Mouse (Mus musculus) forebrain, postnatal 0 days (tissue): ENCODE results near the gene Cacnb2. TPM values are rescaled to one million over a fixed set of nuclear protein-coding genes. Genes with fewer than 3 reads are reported as not detected.
"Not testable (repeated sequence)": the region's sequence is repeated elsewhere in the genome, so short reads cannot be mapped to it uniquely, and the experiment has no call there.

Experiments used
- ATAC-seq: fragments of 200-750 bp; cut with Nextera tagmentation; 2 replicates; pipeline ENCODE4 v1.8.0; 2017; ENCODE audit warnings: mild to moderate bottlenecking, moderate library complexity
- DNase-seq: peaks from one replicate; pipeline ENCODE4 v3.0.0-alpha.2; 2015
- H3K27ac ChIP-seq: fragments of 300-500 bp; sonication (generic); 2 replicates; pipeline ENCODE4 v1.5.1; 2014; ENCODE audit warnings: low read depth, mild to moderate bottlenecking, antibody characterized with exemption, low read length, moderate library complexity, mixed read lengths
- H3K27me3 ChIP-seq: fragments of 300-500 bp; sonication (generic); 2 replicates; pipeline ENCODE4 v1.6.1; 2014; ENCODE audit warnings: mild to moderate bottlenecking, low read length, mixed read lengths; ENCODE audit not compliant: insufficient read depth
- H3K36me3 ChIP-seq: fragments of 300-500 bp; sonication (generic); 2 replicates; pipeline ENCODE4 v1.6.1; 2014; ENCODE audit warnings: mild to moderate bottlenecking, moderate library complexity; ENCODE audit not compliant: insufficient read depth
- H3K4me1 ChIP-seq: fragments of 300-500 bp; sonication (generic); 2 replicates; pipeline ENCODE4 v1.6.1; 2014; ENCODE audit warnings: antibody characterized with exemption; ENCODE audit not compliant: insufficient read depth
- H3K4me2 ChIP-seq: fragments of 300-500 bp; sonication (generic); 2 replicates; pipeline ENCODE4 v1.6.1; 2014; ENCODE audit warnings: low read depth, mild to moderate bottlenecking, moderate library complexity
- H3K4me3 ChIP-seq: fragments of 300-500 bp; sonication (generic); 2 replicates; pipeline ENCODE4 v1.5.1; 2014; ENCODE audit warnings: low read depth, low read length, mixed read lengths
- H3K9ac ChIP-seq: fragments of 300-500 bp; sonication (generic); 2 replicates; pipeline ENCODE4 v1.6.1; 2014; ENCODE audit warnings: mild to moderate bottlenecking
- H3K9me3 ChIP-seq: fragments of 300-500 bp; sonication (generic); 2 replicates; pipeline ENCODE4 v1.6.1; 2016; ENCODE audit warnings: low read length
- CTCF ChIP-seq: sonication (generic); IDR thresholded peaks from 2 replicates; pipeline ENCODE4 v1.5.1; 2016; ENCODE audit warnings: antibody characterized with exemption, control low read depth, low read depth
- WGBS: fragments of 180-500 bp; shearing (Covaris S2); extraction: QIAGEN DNeasy Blood & Tissue Kit; methylation state at CpG from one replicate; pipeline ENCODE4 v1.1.7; 2014; 5-methylcytosine and 5-hydroxymethylcytosine counted together
- polyA plus RNA-seq: library from polyadenylated mRNA; unstranded; fragments of >200 nt; fragmentation: Nextera tagmentation; extraction: Ambion mirVana; gene quantifications from 2 replicates; pipeline ENCODE4 v1.2.1, GENCODE M21; 2015
- total RNA-seq: library from RNA; depleted of rRNA; stranded (reverse); fragments of >200 nt; gene quantifications from 2 replicates; pipeline ENCODE4 v1.2.3, GENCODE M21; 2014

The Cacnb2 gene
- total and polyA plus RNA-seq, 2 experiments from 2014 or later = 4.8 to 20.4 TPM

DNA sequence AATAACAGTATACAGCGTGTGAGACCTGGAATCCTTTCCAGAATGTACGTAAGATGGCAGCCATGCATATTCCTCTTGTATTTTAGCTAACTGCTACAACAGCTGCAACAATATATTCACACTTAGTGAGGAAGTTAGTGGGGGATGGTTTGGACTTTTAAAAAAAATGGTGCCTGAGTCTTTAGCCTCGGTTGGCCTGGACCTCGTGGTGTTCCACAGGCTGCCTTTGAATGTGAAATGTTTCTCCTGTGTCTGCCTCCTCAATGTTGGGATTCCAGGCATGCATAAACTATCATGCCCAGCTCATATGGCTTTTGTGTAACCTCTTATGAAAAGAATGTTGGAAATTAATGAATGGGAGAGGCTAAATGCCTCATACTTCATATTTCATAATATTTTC lies 100.8 kb downstream of the Cacnb2 start:
- ATAC-seq = peak; percentile 34; the same call in 1 of the 2 replicates
- no peak for TF ChIP-seq CTCF
- 92% methylated on average over 4 of the region's 4 CpGs for WGBS

GRCm38 (mm10) chr2:14710247-14710646 lies 107.4 kb downstream of the Cacnb2 start:
- H3K4me3 ChIP-seq = no peak overlapping the region
- H3K36me3 ChIP-seq = no peaks in the 10 kb centered on the region
- H3K27ac ChIP-seq = no peak overlapping the region
- no peak overlapping the region for H3K9ac ChIP-seq
- no peak overlapping the region for H3K4me2 ChIP-seq
- H3K9me3 ChIP-seq = no peaks in the 10 kb centered on the region
- no peaks in the 10 kb centered on the region for H3K27me3 ChIP-seq
- H3K4me1 ChIP-seq = no peaks in the 10 kb centered on the region
- TF ChIP-seq CTCF = no peak
- DNase-seq = no peak
- ATAC-seq = no peak
- 85% methylated on average over 8 of the region's 8 CpGs for WGBS

More for the DNA sequence above, 100.8 kb downstream of the Cacnb2 start:
- no peak for DNase-seq
- H3K27me3 ChIP-seq = no peaks in the 10 kb centered on the region
- H3K36me3 ChIP-seq = no peaks in the 10 kb centered on the region
- H3K27ac ChIP-seq = no peak overlapping the region
- no peaks in the 10 kb centered on the region for H3K4me1 ChIP-seq
- H3K4me3 ChIP-seq = no peak overlapping the region
- H3K9ac ChIP-seq = no peak overlapping the region
- no peak overlapping the region for H3K4me2 ChIP-seq
- no peaks in the 10 kb centered on the region for H3K9me3 ChIP-seq

- DNase-seq (peak; percentile 37), ATAC-seq (peak; percentile 32; the same call in 1 of the 2 replicates)
- WGBS = 87% methylated on average over 2 of the region's 2 CpGs
- Histone ChIP-seq H3K9me3 (no peaks in the 10 kb centered on the region), H3K36me3 (no peaks in the 10 kb centered on the region), H3K27ac (no peak overlapping the region), H3K27me3 (no peaks in the 10 kb centered on the region), H3K4me3 (no peak overlapping the region), H3K9ac (no peak overlapping the region), H3K4me2 (no peak overlapping the region), H3K4me1 (no peaks in the 10 kb centered on the region)
- TF ChIP-seq CTCF = peak; percentile 66
These were observed 108.9 kb downstream of the Cacnb2 start for GRCm38 (mm10) chr2:14711751-14712150.

GRCm38 (mm10) chr2:14713049-14713448 lies 110.2 kb downstream of the Cacnb2 start:
- no peaks in the 10 kb centered on the region for H3K27me3 ChIP-seq
- no peaks in the 10 kb centered on the region for H3K36me3 ChIP-seq
- DNase-seq (no peak), ATAC-seq (no peak)
- H3K4me2 ChIP-seq = no peak overlapping the region
- WGBS = 92% methylated on average over 3 of the region's 3 CpGs
- H3K9ac ChIP-seq = no peak overlapping the region
- H3K9me3 ChIP-seq = no peaks in the 10 kb centered on the region
- no peak overlapping the region for H3K27ac ChIP-seq
- TF ChIP-seq CTCF = no peak
- H3K4me1 ChIP-seq = no peaks in the 10 kb centered on the region
- no peak overlapping the region for H3K4me3 ChIP-seq

GRCm38 (mm10) chr2:14716666-14717065 lies 113.8 kb downstream of the Cacnb2 start:
- Histone ChIP-seq H3K36me3 (no peaks in the 10 kb centered on the region), H3K27ac (no peak overlapping the region), H3K27me3 (no peaks in the 10 kb centered on the region), H3K4me1 (no peaks in the 10 kb centered on the region), H3K9ac (no peak overlapping the region), H3K9me3 (no peaks in the 10 kb centered on the region), H3K4me2 (no peak overlapping the region), H3K4me3 (no peak overlapping the region)
- no peak for TF ChIP-seq CTCF
- no peak for DNase-seq
- ATAC-seq = no peak
- 14% methylated on average over 1 of the region's 1 CpGs for WGBS

DNA sequence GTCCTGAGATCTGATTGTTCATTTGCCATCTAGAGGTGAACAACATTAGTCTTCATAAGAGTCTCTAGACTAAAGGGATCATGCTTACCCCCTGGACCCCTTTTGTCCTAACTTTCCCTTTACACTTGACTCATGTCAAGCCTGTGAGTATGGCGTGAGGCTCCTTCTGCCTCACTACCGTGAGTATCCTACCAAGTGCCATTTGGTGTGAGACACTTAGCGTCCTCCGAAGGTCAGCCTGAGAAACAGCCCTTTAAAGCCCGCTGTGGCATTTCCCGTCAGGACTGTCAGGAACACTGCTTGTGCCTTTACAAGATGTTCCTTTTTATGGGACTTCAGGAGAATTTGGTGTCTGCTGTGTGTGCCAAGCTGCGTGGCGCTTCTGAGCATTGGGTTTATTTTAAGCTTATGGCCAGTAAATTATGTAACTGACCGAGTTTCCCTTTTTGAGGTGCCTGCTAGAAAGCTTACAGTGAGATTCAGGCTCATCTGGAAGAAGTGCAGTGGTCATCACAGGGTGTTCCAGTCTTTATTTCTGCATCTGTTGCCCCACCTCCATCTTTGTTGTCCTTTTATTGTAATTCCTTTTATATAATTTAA lies 116.3 kb downstream of the Cacnb2 start:
- Histone ChIP-seq H3K4me1 (no peaks in the 10 kb centered on the region), H3K4me3 (no peak overlapping the region), H3K9ac (no peak overlapping the region), H3K4me2 (no peak overlapping the region), H3K9me3 (no peaks in the 10 kb centered on the region), H3K27ac (no peak overlapping the region), H3K27me3 (no peaks in the 10 kb centered on the region), H3K36me3 (no peaks in the 10 kb centered on the region)
- DNase-seq (no peak), ATAC-seq (no peak)
- WGBS = 93% methylated on average over 9 of the region's 9 CpGs
- no peak for TF ChIP-seq CTCF

DNA sequence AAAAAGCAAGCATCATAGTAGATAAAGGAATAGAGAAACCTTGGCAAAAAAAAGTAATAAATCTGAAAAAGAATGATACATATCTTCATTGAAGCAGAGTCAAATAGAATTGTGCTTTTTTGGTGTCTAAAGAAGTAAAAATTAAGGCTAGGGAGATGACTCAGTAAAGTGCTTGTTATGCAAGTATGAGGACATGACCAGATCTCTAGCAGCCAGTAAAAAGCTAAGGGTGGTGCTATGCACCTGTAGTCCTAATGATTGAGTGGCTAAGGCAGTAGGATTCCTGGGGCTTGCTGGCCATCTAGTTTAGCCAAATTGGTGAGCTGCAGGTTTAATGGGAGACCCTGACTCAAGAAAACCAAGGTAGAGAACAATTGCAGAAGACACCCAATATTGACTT lies 122.5 kb downstream of the Cacnb2 start:
- Histone ChIP-seq H3K36me3 (no peaks in the 10 kb centered on the region), H3K4me2 (no peak overlapping the region), H3K27me3 (no peaks in the 10 kb centered on the region), H3K4me1 (no peaks in the 10 kb centered on the region), H3K9me3 (no peaks in the 10 kb centered on the region), H3K9ac (no peak overlapping the region), H3K27ac (no peak overlapping the region), H3K4me3 (no peak overlapping the region)
- DNase-seq (no peak), ATAC-seq (no peak)
- TF ChIP-seq CTCF = no peak

GRCm38 (mm10) chr2:14726601-14727000 lies 123.7 kb downstream of the Cacnb2 start:
- H3K4me3 ChIP-seq, H3K4me1 ChIP-seq, H3K27ac ChIP-seq, ATAC-seq, H3K4me2 ChIP-seq, H3K9ac ChIP-seq, H3K9me3 ChIP-seq, H3K27me3 ChIP-seq, DNase-seq, H3K36me3 ChIP-seq: not testable (repeated sequence)
- 96% methylated on average over 12 of the region's 13 CpGs for WGBS
